Mouse (Mus musculus) cerebral cortex, adult 2 months (tissue): ENCODE data around the gene Cep170.

Experiments
- WGBS: fragments of 180-500 bp; shearing (Covaris S2); methylation state at CpG from one replicate; pipeline ENCODE4 v1.1.7; 2018; 5-methylcytosine and 5-hydroxymethylcytosine counted together

The Cep170 gene

GRCm38 (mm10) chr1:176727372-176727771 lies 86.5 kb downstream of the Cep170 start:
- WGBS: 90% methylated on average over 2 of the region's 2 CpGs

DNA sequence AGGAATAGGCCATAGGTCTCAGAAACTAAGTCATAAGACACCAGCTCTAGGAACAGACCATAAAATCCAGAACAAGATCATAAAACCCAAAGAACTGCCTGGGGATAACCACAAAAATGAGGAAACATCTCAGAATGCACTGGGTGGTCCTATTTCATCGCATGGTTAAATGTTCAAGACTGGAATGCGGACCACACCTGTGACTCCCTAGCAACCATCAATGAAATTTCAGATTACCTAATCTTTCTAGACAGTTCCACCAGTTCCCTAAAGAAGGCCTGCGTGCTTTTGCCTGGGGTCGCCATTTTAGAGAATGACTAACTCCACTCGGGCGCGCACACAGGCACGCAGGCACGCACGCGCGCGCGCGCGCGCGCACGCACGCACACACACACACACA lies 89.1 kb downstream of the Cep170 start:
- WGBS: 97% methylated on average over 20 of the region's 20 CpGs

GRCm38 (mm10) chr1:176723858-176724713 lies 89.8 kb downstream of the Cep170 start:
- WGBS: 86% methylated on average over 8 of the region's 8 CpGs

- 53% methylated on average over 2 of the region's 2 CpGs for WGBS
These were observed 101.4 kb downstream of the Cep170 start for GRCm38 (mm10) chr1:176712436-176712835.

DNA sequence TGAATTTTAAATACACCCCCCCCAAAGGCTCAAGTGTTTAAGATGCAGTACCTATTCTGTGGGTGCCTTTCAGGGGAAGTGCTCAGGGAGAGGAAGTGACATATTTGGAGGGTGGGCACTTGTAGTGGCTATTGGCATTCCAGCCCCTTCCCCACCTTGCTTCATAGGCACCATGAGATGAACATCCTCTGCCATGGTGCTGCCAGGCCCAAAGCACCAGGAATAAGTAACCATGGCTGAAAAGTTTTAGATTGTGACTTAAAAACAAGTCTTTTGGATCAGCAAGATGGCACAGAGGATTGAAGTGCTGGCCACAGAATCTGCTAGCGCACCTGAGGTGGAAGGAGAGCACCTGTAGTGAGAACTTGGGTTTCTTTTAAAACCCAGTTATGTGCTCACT lies 113.6 kb downstream of the Cep170 start:
- WGBS: 95% methylated on average over 1 of the region's 1 CpGs

DNA sequence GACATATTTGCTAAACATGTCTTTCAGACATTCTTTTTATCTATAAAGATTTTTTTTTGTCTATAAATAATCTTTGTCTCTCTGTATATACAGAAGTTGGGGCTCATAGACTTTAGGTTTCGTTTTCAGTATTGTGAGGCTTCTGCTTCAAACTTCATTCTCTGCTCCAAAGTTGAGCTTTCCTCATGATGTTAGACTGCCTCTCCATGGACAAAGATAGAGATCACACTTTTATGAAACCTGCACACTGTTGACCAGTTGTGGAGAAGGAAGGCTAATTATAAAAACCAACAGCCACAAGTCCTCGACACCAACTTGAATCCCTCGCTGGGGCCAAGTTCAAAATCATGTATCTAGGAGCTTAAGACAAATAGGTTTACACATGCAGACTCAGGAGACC lies 115.2 kb downstream of the Cep170 start:
- 49% methylated on average over 3 of the region's 3 CpGs for WGBS

GRCm38 (mm10) chr1:176697091-176697490 lies 116.8 kb downstream of the Cep170 start:
- 53% methylated on average over 7 of the region's 7 CpGs for WGBS

DNA sequence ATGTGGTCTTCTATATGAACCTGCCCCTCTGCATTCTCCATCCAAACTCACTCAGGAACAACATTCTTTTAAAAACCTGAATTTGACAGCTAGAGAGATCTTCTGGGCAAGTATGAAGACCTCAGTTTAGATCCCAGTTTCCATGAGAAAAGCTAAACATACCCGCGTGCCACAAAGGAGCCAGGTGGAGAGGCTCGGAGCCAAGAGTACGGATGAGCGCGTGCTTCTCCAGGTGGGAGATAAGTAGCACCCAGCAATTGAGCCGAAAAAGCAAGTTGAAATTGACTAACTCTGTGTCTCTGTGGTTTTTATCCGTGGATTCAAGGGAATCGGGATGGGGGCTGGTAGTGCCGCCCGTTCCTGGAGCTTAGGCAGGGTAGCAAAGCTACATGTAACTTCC lies 122.8 kb downstream of the Cep170 start:
- 88% methylated on average over 11 of the region's 11 CpGs for WGBS

- WGBS: 85% methylated on average over 6 of the region's 6 CpGs
These were observed 125.5 kb downstream of the Cep170 start for GRCm38 (mm10) chr1:176688251-176688880.
